Mouse (Mus musculus) ES-E14 (cell line): ENCODE data around the gene Muc1. TPM values are rescaled to one million over a fixed set of nuclear protein-coding genes. Genes with fewer than 3 reads are reported as not detected.
A peak's percentile ranks its signal among the peaks of the same experiment; 100 is the strongest.

Experiments
- DNase-seq: peaks from one replicate; pipeline ENCODE4 v3.0.0-alpha.2; 2013; ENCODE audit warnings: low read depth, low spot score
- H3K27ac ChIP-seq: 2 replicates; pipeline ENCODE4 v1.5.1; 2012; ENCODE audit warnings: low read depth, mild to moderate bottlenecking, low read length, moderate library complexity, mixed read lengths; ENCODE audit not compliant: poor library complexity, insufficient read depth, severe bottlenecking
- H3K36me3 ChIP-seq: 2 replicates; pipeline ENCODE4 v1.6.1; 2012; ENCODE audit warnings: mild to moderate bottlenecking, low read length, moderate library complexity, mixed read lengths; ENCODE audit not compliant: control insufficient read depth, poor library complexity, insufficient read depth, severe bottlenecking
- H3K4me1 ChIP-seq, 2 experiments: fragments of 150-350 bp in 1 of 2; sonication (generic) in 1 of 2; 2 replicates each; pipeline ENCODE4 v1.6.1; 2012; ENCODE audit warnings: low read length in 2 of 2, mild to moderate bottlenecking in 1 of 2, mixed read lengths in 1 of 2; ENCODE audit not compliant: control insufficient read depth in 2 of 2, insufficient read depth in 2 of 2, poor library complexity in 1 of 2
- H3K4me3 ChIP-seq, 2 experiments: fragments of 150-350 bp in 1 of 2; sonication (generic) in 1 of 2; 2 replicates each; pipeline ENCODE4 v1.5.1; 2012; ENCODE audit warnings: low read length in 2 of 2, low read depth in 1 of 2, mild to moderate bottlenecking in 1 of 2, mixed read lengths in 1 of 2; ENCODE audit not compliant: insufficient read depth in 1 of 2, poor library complexity in 1 of 2, severe bottlenecking in 1 of 2
- H3K9ac ChIP-seq: 2 replicates; pipeline ENCODE4 v1.6.1; 2012; ENCODE audit warnings: low read depth, mild to moderate bottlenecking, low read length, mixed read lengths; ENCODE audit not compliant: poor library complexity, insufficient read depth, severe bottlenecking
- H3K9me3 ChIP-seq: fragments of 150-350 bp; sonication (generic); 2 replicates; pipeline ENCODE4 v1.6.1; 2012; ENCODE audit warnings: low read depth, mild to moderate bottlenecking, low read length; ENCODE audit not compliant: control insufficient read depth, insufficient read depth
- CHD2 ChIP-seq: IDR thresholded peaks from 2 replicates; pipeline ENCODE4 v1.6.1; 2014; ENCODE audit warnings: mild to moderate bottlenecking, low read depth, low read length, inconsistent platforms
- HCFC1 ChIP-seq: IDR thresholded peaks from 2 replicates; pipeline ENCODE4 v1.6.1; 2012; ENCODE audit warnings: low read length, inconsistent platforms, borderline replicate concordance; ENCODE audit not compliant: insufficient read depth
- MAFK ChIP-seq: IDR thresholded peaks from 2 replicates; pipeline ENCODE4 v1.6.1; 2014; ENCODE audit warnings: mild to moderate bottlenecking, low read depth, low read length, inconsistent platforms; ENCODE audit not compliant: insufficient read depth
- ZC3H11A ChIP-seq: IDR thresholded peaks from 2 replicates; pipeline ENCODE4 v1.6.1; 2012; ENCODE audit warnings: low read depth, mild to moderate bottlenecking, inconsistent platforms, low read length, borderline replicate concordance
- ZNF384 ChIP-seq: IDR thresholded peaks from 2 replicates; pipeline ENCODE4 v1.6.1; 2012; ENCODE audit warnings: low read depth, low read length, inconsistent platforms
- in situ Hi-C, 2 experiments: fragments of 600-800 bp; cut with MboI; formaldehyde crosslinking; loops; one replicate each; pipeline ENCODE4 v1.15.1; 2025; ENCODE audit warnings: low sequenced_read_pairs in 2 of 2, inconsistent platforms in 1 of 2; ENCODE audit not compliant: unreplicated experiment in 2 of 2
- total RNA-seq: library from RNA; depleted of rRNA; stranded (reverse); fragments of 300-350 nt; gene quantifications from 2 replicates; pipeline ENCODE4 v1.2.3, GENCODE M21; 2012

Gene Muc1
- total RNA-seq, 1 experiment: 3.0 TPM

- Histone ChIP-seq H3K9ac (no peak overlapping the region), H3K4me1 (peaks cover 1 to 11% of the 10 kb centered on the region in 2 experiments; a peak in 3 of 4 replicates), H3K4me3 (no peak overlapping the region), H3K36me3 (peaks cover 8% of the 10 kb centered on the region; the same call in 1 of the 2 replicates), H3K27ac (no peak overlapping the region), H3K9me3 (no peaks in the 10 kb centered on the region)
- in situ Hi-C loops: no loop called here
- DNase-seq: no peak
- TF ChIP-seq HCFC1 (no peak), ZNF384 (no peak), MAFK (no peak), CHD2 (no peak), ZC3H11A (no peak)
These were observed 29.0 kb upstream of the Muc1 start for GRCm38 (mm10) chr3:89199839-89200238.

- in situ Hi-C loops: no loop called here
- no peak within 1 kb of the TSS for H3K27ac ChIP-seq
These were observed 26.4 kb upstream of the Muc1 start, which contains the start of gene Gba for GRCm38 (mm10) chr3:89202253-89203141. TSS of gene Gba (plus strand) at chr3:89202928.

GRCm38 (mm10) chr3:89203142-89203514 lies 25.7 kb upstream of the Muc1 start:
- Histone ChIP-seq H3K36me3 (peaks cover 30% of the 10 kb centered on the region), H3K4me3 (peak overlapping the region; percentile 78 to 87), H3K9me3 (no peaks in the 10 kb centered on the region), H3K27ac (no peak overlapping the region), H3K4me1 (peaks cover 0 to 2% of the 10 kb centered on the region in 2 experiments; a peak in 1 of 4 replicates), H3K9ac (peak overlapping the region; percentile 79)
- in situ Hi-C loops: no loop called here
- TF ChIP-seq HCFC1 (no peak), CHD2 (no peak), ZNF384 (no peak), MAFK (no peak), ZC3H11A (no peak)
- no peak for DNase-seq

More at GRCm38 (mm10) chr3:89202253-89203141, 26.4 kb upstream of the Muc1 start, which contains the start of gene Gba:
- H3K9ac ChIP-seq: peak within 1 kb of the TSS; percentile 79
- peaks cover 0 to 2% of the 10 kb centered on the region in 2 experiments; a peak in 1 of 4 replicates for H3K4me1 ChIP-seq
- H3K36me3 ChIP-seq: peaks cover 24% of the 10 kb centered on the region
- peak within 1 kb of the TSS; percentile 78 to 87 for H3K4me3 ChIP-seq
- no peak for TF ChIP-seq ZC3H11A
- TF ChIP-seq HCFC1: peak; percentile 95
- H3K9me3 ChIP-seq: no peaks in the 10 kb centered on the region
- peak; percentile 91 for DNase-seq

GRCm38 (mm10) chr3:89206079-89206478 lies 22.8 kb upstream of the Muc1 start:
- DNase-seq: no peak
- Histone ChIP-seq H3K27ac (no peak overlapping the region), H3K9ac (no peak overlapping the region), H3K4me1 (peaks cover 0 to 2% of the 10 kb centered on the region in 2 experiments; a peak in 1 of 4 replicates), H3K4me3 (no peak overlapping the region), H3K36me3 (peaks cover 56% of the 10 kb centered on the region), H3K9me3 (no peaks in the 10 kb centered on the region)
- in situ Hi-C loops: no loop called here
- TF ChIP-seq ZC3H11A (no peak), ZNF384 (no peak), MAFK (no peak), CHD2 (no peak), HCFC1 (no peak)
